Mouse (Mus musculus): ENCODE data around the gene Cd83. TPM values are rescaled to one million over a fixed set of nuclear protein-coding genes. Genes with fewer than 3 reads are reported as not detected.
A peak's percentile ranks its signal among the peaks of the same experiment; 100 is the strongest.

Gene Cd83
- polyA plus RNA-seq, 2 experiments, result 12.1 to 22.6 TPM

GRCm38 (mm10) chr13:43755573-43755972, 29.0 kb upstream of the Cd83 start:
- DNase-seq (ENCODE audit: low spot score) (no peak), ATAC-seq (ENCODE audit: low FRiP score, low read depth) (no peak)
- Histone ChIP-seq H3K9me3 (ENCODE audit: control insufficient read depth, low read length) (no peaks in the 10 kb centered on the region), H3K4me2 (replicated peaks; ENCODE audit: low read depth, low read length, severe bottlenecking) (no peak overlapping the region), H3K4me3 (replicated peaks; ENCODE audit: low read length) (no peak overlapping the region), H3K4me1 (ENCODE audit: control insufficient read depth, insufficient read depth, low read length) (no peaks in the 10 kb centered on the region), H3K27me3 (ENCODE audit: control insufficient read depth, insufficient read depth, low read length) (no peaks in the 10 kb centered on the region), H3K9ac (ENCODE audit: low read depth, low read length, severe bottlenecking) (no peak overlapping the region), H3K36me3 (ENCODE audit: control insufficient read depth, insufficient read depth, low read length) (no peaks in the 10 kb centered on the region), H3K27ac (replicated peaks; ENCODE audit: low read depth, low read length) (no peak overlapping the region)
- WGBS, result 69% methylated on average over 7 of the region's 7 CpGs
- no peak for TF ChIP-seq POLR2A (IDR thresholded peaks at IDR 0.05; ENCODE audit: borderline replicate concordance, extremely low read depth, insufficient read depth, insufficient read length)

GRCm38 (mm10) chr13:43761156-43761855, 23.3 kb upstream of the Cd83 start:
- Histone ChIP-seq H3K9me3 (ENCODE audit: control insufficient read depth, low read length) (no peaks in the 10 kb centered on the region), H3K27ac (replicated peaks; ENCODE audit: low read depth, low read length) (no peak overlapping the region), H3K4me1 (ENCODE audit: control insufficient read depth, insufficient read depth, low read length) (no peaks in the 10 kb centered on the region), H3K4me3 (replicated peaks; ENCODE audit: low read length) (no peak overlapping the region), H3K4me2 (replicated peaks; ENCODE audit: low read depth, low read length, severe bottlenecking) (no peak overlapping the region), H3K27me3 (ENCODE audit: control insufficient read depth, insufficient read depth, low read length) (no peaks in the 10 kb centered on the region), H3K36me3 (ENCODE audit: control insufficient read depth, insufficient read depth, low read length) (no peaks in the 10 kb centered on the region), H3K9ac (ENCODE audit: low read depth, low read length, severe bottlenecking) (no peak overlapping the region)
- no peak for TF ChIP-seq POLR2A (IDR thresholded peaks at IDR 0.05; ENCODE audit: borderline replicate concordance, extremely low read depth, insufficient read depth, insufficient read length)
- DNase-seq (ENCODE audit: low spot score) (no peak), ATAC-seq (ENCODE audit: low FRiP score, low read depth) (no peak)
- WGBS, result 77% methylated on average over 12 of the region's 12 CpGs

- no peaks in the 10 kb centered on the region for H3K9me3 ChIP-seq (ENCODE audit: control insufficient read depth, low read length)
- H3K4me3 ChIP-seq (replicated peaks; ENCODE audit: low read length), result no peak overlapping the region
- ATAC-seq (ENCODE audit: low FRiP score, low read depth) (no peak), DNase-seq (ENCODE audit: low spot score) (no peak)
- H3K9ac ChIP-seq (ENCODE audit: low read depth, low read length, severe bottlenecking), result no peak overlapping the region
- no peaks in the 10 kb centered on the region for H3K36me3 ChIP-seq (ENCODE audit: control insufficient read depth, insufficient read depth, low read length)
- no peaks in the 10 kb centered on the region for H3K27me3 ChIP-seq (ENCODE audit: control insufficient read depth, insufficient read depth, low read length)
- no peak overlapping the region for H3K27ac ChIP-seq (replicated peaks; ENCODE audit: low read depth, low read length)
- no peaks in the 10 kb centered on the region; the same call in 1 of the 2 replicates for H3K4me1 ChIP-seq (ENCODE audit: control insufficient read depth, insufficient read depth, low read length)
- no peak for TF ChIP-seq POLR2A (IDR thresholded peaks at IDR 0.05; ENCODE audit: borderline replicate concordance, extremely low read depth, insufficient read depth, insufficient read length)
- WGBS, result 89% methylated on average over 9 of the region's 9 CpGs
- H3K4me2 ChIP-seq (replicated peaks; ENCODE audit: low read depth, low read length, severe bottlenecking), result no peak overlapping the region
Observed at GRCm38 (mm10) chr13:43762901-43763300, 21.7 kb upstream of the Cd83 start.

- TF ChIP-seq POLR2A (IDR thresholded peaks at IDR 0.05; ENCODE audit: borderline replicate concordance, extremely low read depth, insufficient read depth, insufficient read length), result no peak
- Histone ChIP-seq H3K9me3 (ENCODE audit: control insufficient read depth, low read length) (no peaks in the 10 kb centered on the region), H3K4me1 (ENCODE audit: control insufficient read depth, insufficient read depth, low read length) (no peaks in the 10 kb centered on the region; the same call in 1 of the 2 replicates), H3K36me3 (ENCODE audit: control insufficient read depth, insufficient read depth, low read length) (no peaks in the 10 kb centered on the region), H3K4me3 (replicated peaks; ENCODE audit: low read length) (no peak overlapping the region), H3K4me2 (replicated peaks; ENCODE audit: low read depth, low read length, severe bottlenecking) (no peak overlapping the region), H3K27ac (replicated peaks; ENCODE audit: low read depth, low read length) (no peak overlapping the region), H3K9ac (ENCODE audit: low read depth, low read length, severe bottlenecking) (no peak overlapping the region), H3K27me3 (ENCODE audit: control insufficient read depth, insufficient read depth, low read length) (no peaks in the 10 kb centered on the region)
- WGBS, result 89% methylated on average over 12 of the region's 12 CpGs
- DNase-seq (ENCODE audit: low spot score), result no peak
- ATAC-seq (ENCODE audit: low FRiP score, low read depth), result no peak
Observed at GRCm38 (mm10) chr13:43763301-43763994, 21.1 kb upstream of the Cd83 start.

- no peaks in the 10 kb centered on the region for H3K27me3 ChIP-seq (ENCODE audit: control insufficient read depth, insufficient read depth, low read length)
- H3K36me3 ChIP-seq (ENCODE audit: control insufficient read depth, insufficient read depth, low read length), result no peaks in the 10 kb centered on the region
- no peaks in the 10 kb centered on the region for H3K9me3 ChIP-seq (ENCODE audit: control insufficient read depth, low read length)
- no peaks in the 10 kb centered on the region; the same call in 1 of the 2 replicates for H3K4me1 ChIP-seq (ENCODE audit: control insufficient read depth, insufficient read depth, low read length)
- DNase-seq (ENCODE audit: low spot score) (peak; percentile 73), ATAC-seq (ENCODE audit: low FRiP score, low read depth) (no peak)
- no peak overlapping the region for H3K4me2 ChIP-seq (replicated peaks; ENCODE audit: low read depth, low read length, severe bottlenecking)
- no peak for TF ChIP-seq POLR2A (IDR thresholded peaks at IDR 0.05; ENCODE audit: borderline replicate concordance, extremely low read depth, insufficient read depth, insufficient read length)
- no peak overlapping the region for H3K9ac ChIP-seq (ENCODE audit: low read depth, low read length, severe bottlenecking)
- H3K27ac ChIP-seq (replicated peaks; ENCODE audit: low read depth, low read length), result no peak overlapping the region
- WGBS, result 46% methylated on average over 8 of the region's 8 CpGs
- no peak overlapping the region for H3K4me3 ChIP-seq (replicated peaks; ENCODE audit: low read length)
Observed at GRCm38 (mm10) chr13:43763995-43764579, 20.5 kb upstream of the Cd83 start.

All from limb, embryonic 14.5 days (tissue).